Mouse (Mus musculus): ENCODE data around the gene Tbx20. TPM values are rescaled to one million over a fixed set of nuclear protein-coding genes. Genes with fewer than 3 reads are reported as not detected.

Gene Tbx20
- polyA plus RNA-seq (2014; fragmentation: Nextera tagmentation; extraction: Ambion mirVana): 0.30 and 0.40 TPM in 2 replicates

- Histone ChIP-seq H3K36me3 (ENCODE audit: control insufficient read depth, insufficient read depth, low read length) (no peaks in the 10 kb centered on the region), H3K4me2 (ENCODE audit: low read depth, low read length) (peak within 1 kb of the TSS; percentile 52), H3K9me3 (ENCODE audit: control insufficient read depth, low read length) (no peaks in the 10 kb centered on the region), H3K4me1 (ENCODE audit: control insufficient read depth, insufficient read depth, low read length) (peaks cover 5% of the 10 kb centered on the region; the same call in 1 of the 2 replicates), H3K27me3 (replicated peaks; ENCODE audit: control insufficient read depth, insufficient read depth, low read length) (peaks cover 100% of the 10 kb centered on the region), H3K9ac (ENCODE audit: low read depth, low read length) (no peak within 1 kb of the TSS), H3K4me3 (ENCODE audit: low read depth, low read length) (peak within 1 kb of the TSS; percentile 33), H3K27ac (replicated peaks; ENCODE audit: low read depth, low read length) (no peak within 1 kb of the TSS)
- 2% methylated on average over 28 of the region's 40 CpGs for WGBS
- ATAC-seq (ENCODE audit: low read depth) (peak; percentile 90), DNase-seq (ENCODE audit: low spot score) (peak; percentile 63)
These were observed at the start of gene Tbx20 for GRCm38 (mm10) chr9:24774160-24774969. Gene Tbx20, minus strand, starts transcription at chr9:24774303.

- no peaks in the 10 kb centered on the region for H3K4me1 ChIP-seq (ENCODE audit: control insufficient read depth, insufficient read depth, low read length)
- no peak overlapping the region for H3K4me2 ChIP-seq (ENCODE audit: low read depth, low read length)
- H3K27me3 ChIP-seq (replicated peaks; ENCODE audit: control insufficient read depth, insufficient read depth, low read length): no peaks in the 10 kb centered on the region
- DNase-seq (ENCODE audit: low spot score) (no peak), ATAC-seq (ENCODE audit: low read depth) (no peak)
- no peak overlapping the region for H3K27ac ChIP-seq (replicated peaks; ENCODE audit: low read depth, low read length)
- no peak overlapping the region for H3K4me3 ChIP-seq (ENCODE audit: low read depth, low read length)
- whole genome bisulfite sequencing: 72% methylated on average over 3 of the region's 3 CpGs
- no peaks in the 10 kb centered on the region for H3K9me3 ChIP-seq (ENCODE audit: control insufficient read depth, low read length)
- no peaks in the 10 kb centered on the region for H3K36me3 ChIP-seq (ENCODE audit: control insufficient read depth, insufficient read depth, low read length)
- no peak overlapping the region for H3K9ac ChIP-seq (ENCODE audit: low read depth, low read length)
These were observed 44.4 kb upstream of the Tbx20 start for GRCm38 (mm10) chr9:24818511-24818910.

GRCm38 (mm10) chr9:24812461-24812860 is 38.4 kb upstream of the Tbx20 start:
- Histone ChIP-seq H3K4me1 (ENCODE audit: control insufficient read depth, insufficient read depth, low read length) (no peaks in the 10 kb centered on the region), H3K4me2 (ENCODE audit: low read depth, low read length) (no peak overlapping the region), H3K27me3 (replicated peaks; ENCODE audit: control insufficient read depth, insufficient read depth, low read length) (no peaks in the 10 kb centered on the region), H3K9ac (ENCODE audit: low read depth, low read length) (no peak overlapping the region), H3K36me3 (ENCODE audit: control insufficient read depth, insufficient read depth, low read length) (no peaks in the 10 kb centered on the region), H3K4me3 (ENCODE audit: low read depth, low read length) (no peak overlapping the region), H3K9me3 (ENCODE audit: control insufficient read depth, low read length) (no peaks in the 10 kb centered on the region), H3K27ac (replicated peaks; ENCODE audit: low read depth, low read length) (no peak overlapping the region)
- WGBS: 88% methylated on average over 6 of the region's 6 CpGs
- ATAC-seq (ENCODE audit: low read depth) (no peak), DNase-seq (ENCODE audit: low spot score) (no peak)

GRCm38 (mm10) chr9:24792110-24792509 is 18.0 kb upstream of the Tbx20 start:
- Histone ChIP-seq H3K4me3 (ENCODE audit: low read depth, low read length) (no peak overlapping the region), H3K4me2 (ENCODE audit: low read depth, low read length) (no peak overlapping the region), H3K27me3 (replicated peaks; ENCODE audit: control insufficient read depth, insufficient read depth, low read length) (no peaks in the 10 kb centered on the region), H3K36me3 (ENCODE audit: control insufficient read depth, insufficient read depth, low read length) (no peaks in the 10 kb centered on the region), H3K4me1 (ENCODE audit: control insufficient read depth, insufficient read depth, low read length) (no peaks in the 10 kb centered on the region), H3K27ac (replicated peaks; ENCODE audit: low read depth, low read length) (no peak overlapping the region), H3K9me3 (ENCODE audit: control insufficient read depth, low read length) (no peaks in the 10 kb centered on the region), H3K9ac (ENCODE audit: low read depth, low read length) (no peak overlapping the region)
- WGBS: 81% methylated on average over 2 of the region's 2 CpGs
- ATAC-seq (ENCODE audit: low read depth) (no peak), DNase-seq (ENCODE audit: low spot score) (no peak)

GRCm38 (mm10) chr9:24789396-24789795 is 15.3 kb upstream of the Tbx20 start:
- whole genome bisulfite sequencing: 52% methylated on average over 3 of the region's 3 CpGs
- Histone ChIP-seq H3K9ac (ENCODE audit: low read depth, low read length) (no peak overlapping the region), H3K36me3 (ENCODE audit: control insufficient read depth, insufficient read depth, low read length) (no peaks in the 10 kb centered on the region), H3K4me1 (ENCODE audit: control insufficient read depth, insufficient read depth, low read length) (no peaks in the 10 kb centered on the region), H3K4me2 (ENCODE audit: low read depth, low read length) (no peak overlapping the region), H3K4me3 (ENCODE audit: low read depth, low read length) (no peak overlapping the region), H3K27me3 (replicated peaks; ENCODE audit: control insufficient read depth, insufficient read depth, low read length) (no peaks in the 10 kb centered on the region), H3K27ac (replicated peaks; ENCODE audit: low read depth, low read length) (no peak overlapping the region), H3K9me3 (ENCODE audit: control insufficient read depth, low read length) (no peaks in the 10 kb centered on the region)
- no peak for ATAC-seq (ENCODE audit: low read depth)
- no peak for DNase-seq (ENCODE audit: low spot score)

GRCm38 (mm10) chr9:24782338-24782737 is 8.2 kb upstream of the Tbx20 start:
- ATAC-seq (ENCODE audit: low read depth): no peak
- 26% methylated on average over 3 of the region's 3 CpGs for WGBS

GRCm38 (mm10) chr9:24780929-24781441 is 6.9 kb upstream of the Tbx20 start:
- Histone ChIP-seq H3K4me3 (ENCODE audit: low read depth, low read length) (peak overlapping the region; percentile 36), H3K27ac (replicated peaks; ENCODE audit: low read depth, low read length) (no peak overlapping the region), H3K9ac (ENCODE audit: low read depth, low read length) (no peak overlapping the region), H3K4me2 (ENCODE audit: low read depth, low read length) (peak overlapping the region; percentile 61), H3K9me3 (ENCODE audit: control insufficient read depth, low read length) (no peaks in the 10 kb centered on the region), H3K36me3 (ENCODE audit: control insufficient read depth, insufficient read depth, low read length) (no peaks in the 10 kb centered on the region), H3K4me1 (ENCODE audit: control insufficient read depth, insufficient read depth, low read length) (peaks cover 5% of the 10 kb centered on the region), H3K27me3 (replicated peaks; ENCODE audit: control insufficient read depth, insufficient read depth, low read length) (peaks cover 70% of the 10 kb centered on the region)
- ATAC-seq (ENCODE audit: low read depth) (peak; percentile 62), DNase-seq (ENCODE audit: low spot score) (no peak)
- WGBS: 0% methylated on average over 28 of the region's 32 CpGs

More at GRCm38 (mm10) chr9:24782338-24782737, 8.2 kb upstream of the Tbx20 start:
- no peak overlapping the region for H3K4me2 ChIP-seq (ENCODE audit: low read depth, low read length)
- no peak overlapping the region for H3K4me3 ChIP-seq (ENCODE audit: low read depth, low read length)
- no peak for DNase-seq (ENCODE audit: low spot score)
- H3K27me3 ChIP-seq (replicated peaks; ENCODE audit: control insufficient read depth, insufficient read depth, low read length): peaks cover 56% of the 10 kb centered on the region
- no peak overlapping the region for H3K27ac ChIP-seq (replicated peaks; ENCODE audit: low read depth, low read length)
- peaks cover 5% of the 10 kb centered on the region for H3K4me1 ChIP-seq (ENCODE audit: control insufficient read depth, insufficient read depth, low read length)
- H3K9me3 ChIP-seq (ENCODE audit: control insufficient read depth, low read length): no peaks in the 10 kb centered on the region
- no peak overlapping the region for H3K9ac ChIP-seq (ENCODE audit: low read depth, low read length)
- H3K36me3 ChIP-seq (ENCODE audit: control insufficient read depth, insufficient read depth, low read length): no peaks in the 10 kb centered on the region

GRCm38 (mm10) chr9:24780391-24780928 is 6.4 kb upstream of the Tbx20 start:
- Histone ChIP-seq H3K36me3 (ENCODE audit: control insufficient read depth, insufficient read depth, low read length) (no peaks in the 10 kb centered on the region), H3K9me3 (ENCODE audit: control insufficient read depth, low read length) (no peaks in the 10 kb centered on the region), H3K27ac (replicated peaks; ENCODE audit: low read depth, low read length) (no peak overlapping the region), H3K27me3 (replicated peaks; ENCODE audit: control insufficient read depth, insufficient read depth, low read length) (peaks cover 75% of the 10 kb centered on the region), H3K4me1 (ENCODE audit: control insufficient read depth, insufficient read depth, low read length) (peaks cover 5% of the 10 kb centered on the region), H3K4me3 (ENCODE audit: low read depth, low read length) (peak overlapping the region; percentile 36), H3K9ac (ENCODE audit: low read depth, low read length) (no peak overlapping the region), H3K4me2 (ENCODE audit: low read depth, low read length) (peak overlapping the region; percentile 61)
- peak; percentile 16; the same call in 1 of the 2 replicates for ATAC-seq (ENCODE audit: low read depth)
- DNase-seq (ENCODE audit: low spot score): no peak
- 2% methylated on average over 16 of the region's 22 CpGs for WGBS

Data from embryonic facial prominence, embryonic 14.5 days (tissue).